Mouse (Mus musculus) liver, adult 2 months (tissue): ENCODE measurements around the gene Prnp. TPM values are rescaled to one million over a fixed set of nuclear protein-coding genes. Genes with fewer than 3 reads are reported as not detected.

Experiments
- DNase-seq: peaks from one replicate; pipeline ENCODE4 v3.0.0-alpha.2; 2011; ENCODE audit warnings: low read depth, low spot score; ENCODE audit errors: extremely low read depth
- H3K27ac ChIP-seq: fragments of 200-500 bp; replicated peaks from 2 replicates; pipeline ENCODE4 v1.5.1; 2012; ENCODE audit warnings: low read depth, mild to moderate bottlenecking, control low read depth, inconsistent platforms, low read length; ENCODE audit not compliant: insufficient read depth
- H3K27me3 ChIP-seq: fragments of 200-500 bp; 2 replicates; pipeline ENCODE4 v1.6.1; 2012; ENCODE audit warnings: mild to moderate bottlenecking, moderate library complexity, low read length, inconsistent platforms; ENCODE audit not compliant: control insufficient read depth, insufficient read depth
- H3K36me3 ChIP-seq: fragments of 200-500 bp; 2 replicates; pipeline ENCODE4 v1.6.1; 2012; ENCODE audit warnings: low read length, inconsistent platforms; ENCODE audit not compliant: control insufficient read depth, insufficient read depth
- H3K4me1 ChIP-seq: fragments of 200-500 bp; 2 replicates; pipeline ENCODE4 v1.6.1; 2011; ENCODE audit warnings: low read length; ENCODE audit not compliant: control insufficient read depth, insufficient read depth
- H3K4me3 ChIP-seq: fragments of 200-500 bp; 2 replicates; pipeline ENCODE4 v1.5.1; 2011; ENCODE audit warnings: low read depth, mild to moderate bottlenecking, control low read depth, low read length, moderate library complexity; ENCODE audit not compliant: insufficient read depth
- H3K79me2 ChIP-seq: fragments of 200-500 bp; 2 replicates; pipeline ENCODE4 v1.6.1; 2012; ENCODE audit warnings: inconsistent platforms, mild to moderate bottlenecking, low read length, moderate library complexity; ENCODE audit not compliant: control insufficient read depth, insufficient read depth
- H3K9ac ChIP-seq: fragments of 200-500 bp; 2 replicates; pipeline ENCODE4 v1.6.1; 2012; ENCODE audit warnings: low read depth, mild to moderate bottlenecking, control low read depth, inconsistent platforms, low read length
- CTCF ChIP-seq: fragments of 200-500 bp; IDR thresholded peaks from 2 replicates; pipeline ENCODE4 v1.5.1; 2011; ENCODE audit warnings: low read depth, low read length, control low read depth
- POLR2A ChIP-seq: fragments of 200-500 bp; IDR thresholded peaks from 2 replicates; pipeline ENCODE4 v1.6.1; 2011; ENCODE audit warnings: low read length, control low read depth; ENCODE audit not compliant: insufficient read depth; ENCODE audit errors: extremely low read depth
- WGBS: fragments of 180-500 bp; shearing (Covaris S2); methylation state at CpG from one replicate; pipeline ENCODE4 v1.1.7; 2018; 5-methylcytosine and 5-hydroxymethylcytosine counted together
- polyA plus RNA-seq: library from polyadenylated mRNA; depleted of rRNA; stranded (reverse); fragments of >200 nt; gene quantifications from 2 replicates; pipeline ENCODE4 v1.2.3, GENCODE M21; 2012
- total RNA-seq: library from RNA; depleted of rRNA; stranded (reverse); fragments of >200 nt; gene quantifications from 2 replicates; pipeline ENCODE4 v1.2.3, GENCODE M21; 2014

Gene Prnp
- total and polyA plus RNA-seq, 2 experiments, result 20.4 to 31.5 TPM

- WGBS, result 86% methylated on average over 7 of the region's 7 CpGs
- Histone ChIP-seq H3K27me3 (no peaks in the 10 kb centered on the region), H3K4me1 (peaks cover 4% of the 10 kb centered on the region; the same call in 1 of the 2 replicates), H3K36me3 (no peaks in the 10 kb centered on the region), H3K9ac (no peak overlapping the region), H3K4me3 (no peak overlapping the region), H3K79me2 (no peaks in the 10 kb centered on the region), H3K27ac (no peak overlapping the region)
- peak; percentile 22 for DNase-seq
- TF ChIP-seq POLR2A (no peak), CTCF (no peak)
These were observed 1.3 kb upstream of the Prnp start for GRCm38 (mm10) chr2:131908351-131908861.

DNA sequence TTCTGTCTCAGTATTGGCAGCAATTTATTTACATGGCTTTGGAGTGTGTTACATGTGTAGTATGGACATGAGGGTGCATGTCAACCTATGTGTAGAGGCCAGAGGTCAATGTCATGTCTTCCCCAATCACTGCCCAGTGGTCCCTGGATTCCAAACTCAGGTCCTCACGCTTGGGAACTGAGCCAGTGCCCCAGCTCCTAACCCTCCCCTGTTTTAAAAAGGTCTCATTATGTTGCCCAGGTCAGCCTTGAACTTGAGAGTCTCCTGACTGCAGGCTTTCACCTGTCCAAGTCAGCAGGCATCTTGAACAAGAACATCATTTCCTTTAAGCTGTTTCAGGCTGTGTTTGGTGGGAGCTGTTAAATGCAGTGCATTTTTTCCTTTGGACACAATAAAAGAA lies 822 bp upstream of the Prnp start:
- no peaks in the 10 kb centered on the region for H3K27me3 ChIP-seq
- no peak overlapping the region for H3K9ac ChIP-seq
- no peaks in the 10 kb centered on the region for H3K36me3 ChIP-seq
- no peak overlapping the region for H3K4me3 ChIP-seq
- no peaks in the 10 kb centered on the region; the same call in 1 of the 2 replicates for H3K79me2 ChIP-seq
- DNase-seq, result peak; percentile 9
- no peak for TF ChIP-seq POLR2A
- no peak for TF ChIP-seq CTCF
- 0 out of 2 replicates have a peak overlapping the region, but pooled peaks have one; percentile 28 for H3K27ac ChIP-seq
- 97% methylated on average over 1 of the region's 1 CpGs for WGBS
- peaks cover 4% of the 10 kb centered on the region; the same call in 1 of the 2 replicates for H3K4me1 ChIP-seq

- no peak overlapping the region for H3K27ac ChIP-seq
These were observed 1.1 kb downstream of the Prnp start for GRCm38 (mm10) chr2:131910847-131911246.

DNA sequence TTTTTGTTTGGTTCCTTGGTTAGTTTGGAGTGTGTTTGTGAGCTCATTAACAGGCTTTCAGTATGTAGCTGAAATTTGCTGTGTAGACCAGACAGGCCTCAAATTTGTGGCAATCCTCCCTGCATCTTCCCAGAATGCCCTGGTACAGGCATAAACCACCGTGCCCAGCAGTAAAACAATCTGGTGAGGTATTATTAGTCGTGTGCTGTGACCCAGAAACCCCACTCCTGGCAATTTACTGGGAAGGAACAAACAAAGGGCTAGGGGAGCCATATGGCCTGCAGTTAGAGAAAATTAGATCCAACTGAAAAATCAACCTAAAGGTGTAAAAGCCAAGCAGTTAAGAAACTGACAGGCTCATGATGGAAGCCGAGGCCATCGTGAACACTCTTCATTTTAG lies 1.6 kb downstream of the Prnp start:
- 80% methylated on average over 4 of the region's 4 CpGs for WGBS
- Histone ChIP-seq H3K79me2 (no peaks in the 10 kb centered on the region; the same call in 1 of the 2 replicates), H3K36me3 (peaks cover 9% of the 10 kb centered on the region), H3K4me1 (peaks cover 4% of the 10 kb centered on the region; the same call in 1 of the 2 replicates), H3K27ac (no peak overlapping the region), H3K9ac (no peak overlapping the region), H3K27me3 (no peaks in the 10 kb centered on the region), H3K4me3 (no peak overlapping the region)
- DNase-seq, result no peak
- no peak for TF ChIP-seq CTCF
- no peak for TF ChIP-seq POLR2A

More at GRCm38 (mm10) chr2:131910847-131911246, 1.1 kb downstream of the Prnp start:
- no peak overlapping the region for H3K9ac ChIP-seq
- H3K4me3 ChIP-seq, result no peak overlapping the region
- H3K27me3 ChIP-seq, result no peaks in the 10 kb centered on the region
- H3K36me3 ChIP-seq, result peaks cover 4% of the 10 kb centered on the region
- TF ChIP-seq CTCF (no peak), POLR2A (no peak)
- no peaks in the 10 kb centered on the region; the same call in 1 of the 2 replicates for H3K79me2 ChIP-seq
- peaks cover 4% of the 10 kb centered on the region; the same call in 1 of the 2 replicates for H3K4me1 ChIP-seq
- 90% methylated on average over 2 of the region's 2 CpGs for whole genome bisulfite sequencing
- DNase-seq, result no peak

GRCm38 (mm10) chr2:131912526-131913258 lies 3.0 kb downstream of the Prnp start:
- H3K79me2 ChIP-seq, result no peaks in the 10 kb centered on the region; the same call in 1 of the 2 replicates
- H3K9ac ChIP-seq, result no peak overlapping the region
- H3K27ac ChIP-seq, result no peak overlapping the region
- TF ChIP-seq POLR2A (no peak), CTCF (no peak)
- peaks cover 17% of the 10 kb centered on the region for H3K36me3 ChIP-seq
- peaks cover 4% of the 10 kb centered on the region; the same call in 1 of the 2 replicates for H3K4me1 ChIP-seq
- H3K4me3 ChIP-seq, result no peak overlapping the region
- DNase-seq, result peak; percentile 74
- no peaks in the 10 kb centered on the region for H3K27me3 ChIP-seq
- 85% methylated on average over 8 of the region's 8 CpGs for WGBS
